Mouse (Mus musculus): ENCODE measurements around the gene Gpx4. TPM values are rescaled to one million over a fixed set of nuclear protein-coding genes. Genes with fewer than 3 reads are reported as not detected.

Gene Gpx4
- polyA plus RNA-seq, 1 experiment from 2014 or later: 553 TPM

DNA sequence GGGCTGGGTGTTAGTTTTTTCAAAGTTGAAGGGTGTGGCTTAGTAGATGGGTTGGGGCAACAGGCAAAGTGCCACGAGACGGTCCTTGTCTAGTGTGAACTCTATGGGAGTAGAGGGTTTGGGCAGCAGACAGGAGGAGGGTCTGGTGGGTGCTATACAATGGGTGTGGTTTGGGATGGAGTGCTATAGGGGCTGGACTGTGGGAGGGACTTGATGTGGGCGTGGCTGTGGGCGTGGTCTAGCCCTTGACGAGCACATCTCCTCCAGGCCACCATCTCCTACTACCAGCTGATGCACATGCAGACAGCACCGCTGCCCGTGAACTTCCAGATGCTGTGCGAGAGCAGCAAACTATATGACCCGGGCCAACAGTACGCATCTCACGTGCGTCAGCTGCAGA is 21.1 kb upstream of the Gpx4 start:
- no peaks in the 10 kb centered on the region for H3K27me3 ChIP-seq (ENCODE audit: control insufficient read depth, insufficient read depth, low read depth, low read length)
- no peak overlapping the region for H3K4me2 ChIP-seq (ENCODE audit: low read depth, low read length)
- H3K4me3 ChIP-seq (ENCODE audit: low read depth, low read length): no peak overlapping the region
- 57% methylated on average over 12 of the region's 12 CpGs for WGBS (ENCODE audit: insufficient replicate concordance)
- H3K27ac ChIP-seq (ENCODE audit: low read length): no peak overlapping the region
- 0 out of 2 replicates have a peak, but pooled peaks have one; percentile 15 for ATAC-seq (ENCODE audit: low read depth)
- peaks cover 31% of the 10 kb centered on the region for H3K4me1 ChIP-seq (ENCODE audit: control insufficient read depth, low read depth, low read length)
- no peaks in the 10 kb centered on the region for H3K9me3 ChIP-seq (replicated peaks; ENCODE audit: control insufficient read depth, low read length)
- peaks cover 11% of the 10 kb centered on the region; the same call in 1 of the 2 replicates for H3K36me3 ChIP-seq (ENCODE audit: control insufficient read depth, insufficient read depth)
- no peak overlapping the region for H3K9ac ChIP-seq (ENCODE audit: low read depth, low read length)

DNA sequence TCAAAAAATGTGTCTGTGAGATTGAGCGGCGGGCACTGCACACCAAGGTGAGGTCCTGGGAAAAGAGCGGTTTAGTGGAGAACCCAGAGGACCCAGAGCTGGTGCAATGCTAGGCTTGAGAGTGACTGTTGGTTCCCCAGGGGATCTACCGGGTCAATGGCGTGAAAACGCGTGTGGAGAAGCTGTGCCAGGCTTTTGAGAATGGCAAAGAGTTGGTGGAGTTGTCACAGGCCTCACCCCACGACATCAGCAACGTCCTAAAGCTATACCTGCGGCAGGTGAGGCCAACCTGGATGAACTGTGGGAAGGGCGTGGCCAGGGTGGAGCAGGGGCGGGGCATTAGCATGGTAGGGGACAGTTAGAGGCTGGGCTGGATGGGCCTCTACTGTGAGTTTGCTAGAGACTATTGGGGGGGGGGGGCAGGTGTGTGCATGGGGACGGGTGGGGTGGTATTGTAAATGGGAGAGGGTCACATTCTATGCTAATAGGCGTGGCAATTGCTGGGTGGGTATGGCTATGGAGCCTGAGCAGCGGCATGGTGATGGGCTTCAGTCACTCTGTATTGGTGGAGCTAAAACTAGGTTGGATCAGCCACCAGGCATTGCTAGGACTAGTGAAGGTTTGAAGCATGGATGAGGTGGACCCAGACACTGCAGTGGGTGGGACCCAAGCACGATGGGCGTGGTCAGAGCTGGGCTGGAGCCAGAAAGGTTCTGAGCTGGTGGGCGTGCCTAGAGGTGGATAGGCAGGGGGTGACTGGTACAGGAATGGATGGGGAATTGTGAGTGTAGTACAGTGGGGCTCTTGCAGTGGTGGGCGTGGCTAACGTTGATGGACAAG is 19.1 kb upstream of the Gpx4 start:
- H3K27me3 ChIP-seq (ENCODE audit: control insufficient read depth, insufficient read depth, low read depth, low read length): no peaks in the 10 kb centered on the region
- H3K4me1 ChIP-seq (ENCODE audit: control insufficient read depth, low read depth, low read length): peaks cover 36% of the 10 kb centered on the region
- no peak overlapping the region for H3K4me2 ChIP-seq (ENCODE audit: low read depth, low read length)
- 60% methylated on average over 20 of the region's 20 CpGs for WGBS (ENCODE audit: insufficient replicate concordance)
- no peak overlapping the region for H3K27ac ChIP-seq (ENCODE audit: low read length)
- H3K9me3 ChIP-seq (replicated peaks; ENCODE audit: control insufficient read depth, low read length): no peaks in the 10 kb centered on the region
- peaks cover 8% of the 10 kb centered on the region; the same call in 1 of the 2 replicates for H3K36me3 ChIP-seq (ENCODE audit: control insufficient read depth, insufficient read depth)
- no peak overlapping the region for H3K9ac ChIP-seq (ENCODE audit: low read depth, low read length)
- peak; percentile 22; the same call in 1 of the 2 replicates for ATAC-seq (ENCODE audit: low read depth)
- H3K4me3 ChIP-seq (ENCODE audit: low read depth, low read length): no peak overlapping the region

DNA sequence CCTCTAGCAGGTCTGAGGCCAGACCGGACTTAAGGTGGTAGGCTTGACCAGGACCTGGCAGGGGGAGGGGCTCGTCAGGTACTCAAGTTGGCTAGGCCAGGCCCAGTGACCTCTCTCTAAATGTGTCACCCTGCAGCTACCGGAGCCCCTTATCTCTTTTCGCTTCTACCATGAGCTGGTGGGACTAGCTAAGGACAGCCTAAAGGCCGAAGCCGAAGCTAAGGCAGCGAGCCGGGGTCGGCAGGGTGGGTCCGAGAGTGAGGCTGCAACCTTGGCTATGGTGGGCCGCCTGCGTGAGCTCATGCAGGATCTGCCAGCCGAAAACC is 18.5 kb upstream of the Gpx4 start:
- peaks cover 8% of the 10 kb centered on the region; the same call in 1 of the 2 replicates for H3K36me3 ChIP-seq (ENCODE audit: control insufficient read depth, insufficient read depth)
- no peak overlapping the region for H3K9ac ChIP-seq (ENCODE audit: low read depth, low read length)
- H3K27ac ChIP-seq (ENCODE audit: low read length): no peak overlapping the region
- no peak overlapping the region for H3K4me2 ChIP-seq (ENCODE audit: low read depth, low read length)
- peaks cover 42% of the 10 kb centered on the region for H3K4me1 ChIP-seq (ENCODE audit: control insufficient read depth, low read depth, low read length)
- 81% methylated on average over 13 of the region's 13 CpGs for WGBS (ENCODE audit: insufficient replicate concordance)
- no peak overlapping the region for H3K4me3 ChIP-seq (ENCODE audit: low read depth, low read length)
- no peak for ATAC-seq (ENCODE audit: low read depth)
- H3K9me3 ChIP-seq (replicated peaks; ENCODE audit: control insufficient read depth, low read length): no peaks in the 10 kb centered on the region
- no peaks in the 10 kb centered on the region for H3K27me3 ChIP-seq (ENCODE audit: control insufficient read depth, insufficient read depth, low read depth, low read length)

DNA sequence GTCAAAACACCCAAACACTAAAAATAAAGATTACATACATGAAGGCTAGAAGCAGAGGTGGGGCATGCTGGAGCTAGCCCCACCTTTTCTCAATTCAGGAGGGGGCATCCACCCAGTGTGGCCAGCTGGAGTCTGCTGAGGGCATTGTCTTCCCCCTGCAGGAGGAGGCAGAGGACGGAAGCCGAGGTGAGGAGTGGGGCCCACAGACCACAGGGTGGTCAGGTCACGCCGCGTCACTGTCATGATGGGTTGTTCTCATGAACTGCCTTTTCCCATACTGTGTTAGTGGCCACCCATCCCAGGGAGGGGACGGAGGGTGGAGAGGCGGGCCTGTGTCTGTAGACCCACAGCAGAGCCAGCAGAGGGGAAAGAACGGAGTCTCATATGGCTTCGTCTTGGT is 16.8 kb upstream of the Gpx4 start:
- no peak for ATAC-seq (ENCODE audit: low read depth)
- 71% methylated on average over 9 of the region's 9 CpGs for WGBS (ENCODE audit: insufficient replicate concordance)
- Histone ChIP-seq H3K9me3 (replicated peaks; ENCODE audit: control insufficient read depth, low read length) (no peaks in the 10 kb centered on the region), H3K9ac (ENCODE audit: low read depth, low read length) (no peak overlapping the region), H3K27me3 (ENCODE audit: control insufficient read depth, insufficient read depth, low read depth, low read length) (no peaks in the 10 kb centered on the region), H3K36me3 (ENCODE audit: control insufficient read depth, insufficient read depth) (peaks cover 8% of the 10 kb centered on the region), H3K4me2 (ENCODE audit: low read depth, low read length) (no peak overlapping the region), H3K4me3 (ENCODE audit: low read depth, low read length) (no peak overlapping the region), H3K27ac (ENCODE audit: low read length) (no peak overlapping the region), H3K4me1 (ENCODE audit: control insufficient read depth, low read depth, low read length) (peaks cover 35% of the 10 kb centered on the region)

GRCm38 (mm10) chr10:80030736-80031135 is 16.2 kb upstream of the Gpx4 start:
- H3K9me3 ChIP-seq (replicated peaks; ENCODE audit: control insufficient read depth, low read length): no peaks in the 10 kb centered on the region
- H3K27ac ChIP-seq (ENCODE audit: low read length): no peak overlapping the region
- no peak overlapping the region for H3K4me3 ChIP-seq (ENCODE audit: low read depth, low read length)
- no peaks in the 10 kb centered on the region for H3K27me3 ChIP-seq (ENCODE audit: control insufficient read depth, insufficient read depth, low read depth, low read length)
- H3K36me3 ChIP-seq (ENCODE audit: control insufficient read depth, insufficient read depth): peaks cover 14% of the 10 kb centered on the region
- peaks cover 33% of the 10 kb centered on the region for H3K4me1 ChIP-seq (ENCODE audit: control insufficient read depth, low read depth, low read length)
- H3K4me2 ChIP-seq (ENCODE audit: low read depth, low read length): no peak overlapping the region
- no peak for ATAC-seq (ENCODE audit: low read depth)
- no peak overlapping the region for H3K9ac ChIP-seq (ENCODE audit: low read depth, low read length)
- WGBS (ENCODE audit: insufficient replicate concordance): 77% methylated on average over 17 of the region's 17 CpGs

DNA sequence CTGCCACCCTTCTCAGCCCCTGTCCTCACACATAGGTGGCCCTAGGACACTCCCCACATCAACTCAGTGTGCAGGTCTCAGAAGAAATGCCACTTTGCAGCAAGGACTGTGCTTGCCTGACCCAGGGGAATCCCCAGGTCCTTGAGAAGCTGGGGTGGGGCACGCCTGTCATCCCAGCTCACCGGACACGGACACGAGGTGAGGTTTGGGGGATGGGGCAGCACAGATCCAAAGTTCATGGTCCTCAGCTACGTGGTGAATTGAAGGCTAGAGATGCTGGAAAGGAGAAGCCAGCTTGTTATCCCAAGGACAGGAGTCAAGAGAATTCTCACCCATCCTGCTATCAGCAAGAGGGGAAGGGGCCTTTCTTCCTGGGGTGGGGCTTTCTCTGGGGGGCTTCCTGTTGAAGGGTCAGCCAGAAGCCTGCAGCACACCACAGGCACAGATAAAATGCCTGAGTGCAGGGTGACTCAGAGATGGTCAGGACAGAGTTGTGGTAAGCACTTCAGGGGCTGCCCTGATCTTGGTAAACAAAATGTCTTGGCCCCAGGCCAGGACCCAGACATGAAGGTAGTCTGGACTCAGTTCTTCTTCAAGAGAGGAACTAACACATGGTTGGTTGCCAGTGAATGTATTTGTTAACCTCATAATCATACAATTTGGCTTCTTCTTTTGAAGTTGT is 14.0 kb upstream of the Gpx4 start:
- Histone ChIP-seq H3K9me3 (replicated peaks; ENCODE audit: control insufficient read depth, low read length) (no peaks in the 10 kb centered on the region), H3K36me3 (ENCODE audit: control insufficient read depth, insufficient read depth) (peaks cover 22% of the 10 kb centered on the region), H3K4me1 (ENCODE audit: control insufficient read depth, low read depth, low read length) (peaks cover 26% of the 10 kb centered on the region), H3K4me2 (ENCODE audit: low read depth, low read length) (no peak overlapping the region), H3K4me3 (ENCODE audit: low read depth, low read length) (no peak overlapping the region), H3K9ac (ENCODE audit: low read depth, low read length) (no peak overlapping the region), H3K27ac (ENCODE audit: low read length) (peak overlapping the region; percentile 65), H3K27me3 (ENCODE audit: control insufficient read depth, insufficient read depth, low read depth, low read length) (no peaks in the 10 kb centered on the region)
- 13% methylated on average over 5 of the region's 5 CpGs for WGBS (ENCODE audit: insufficient replicate concordance)
- peak; percentile 56 for ATAC-seq (ENCODE audit: low read depth)

- H3K9ac ChIP-seq (ENCODE audit: low read depth, low read length): no peak overlapping the region
- no peaks in the 10 kb centered on the region for H3K9me3 ChIP-seq (replicated peaks; ENCODE audit: control insufficient read depth, low read length)
- 16% methylated on average over 9 of the region's 9 CpGs for WGBS (ENCODE audit: insufficient replicate concordance)
- H3K4me1 ChIP-seq (ENCODE audit: control insufficient read depth, low read depth, low read length): peaks cover 28% of the 10 kb centered on the region
- peak; percentile 25; the same call in 1 of the 2 replicates for ATAC-seq (ENCODE audit: low read depth)
- H3K36me3 ChIP-seq (ENCODE audit: control insufficient read depth, insufficient read depth): peaks cover 26% of the 10 kb centered on the region
- no peaks in the 10 kb centered on the region for H3K27me3 ChIP-seq (ENCODE audit: control insufficient read depth, insufficient read depth, low read depth, low read length)
- H3K4me2 ChIP-seq (ENCODE audit: low read depth, low read length): no peak overlapping the region
- H3K27ac ChIP-seq (ENCODE audit: low read length): peak overlapping the region; percentile 65
- no peak overlapping the region for H3K4me3 ChIP-seq (ENCODE audit: low read depth, low read length)
Observed at GRCm38 (mm10) chr10:80033511-80034391, 13.2 kb upstream of the Gpx4 start.

- no peak for ATAC-seq (ENCODE audit: low read depth)
- Histone ChIP-seq H3K36me3 (ENCODE audit: control insufficient read depth, insufficient read depth) (peaks cover 26% of the 10 kb centered on the region), H3K4me3 (ENCODE audit: low read depth, low read length) (no peak overlapping the region), H3K4me1 (ENCODE audit: control insufficient read depth, low read depth, low read length) (peaks cover 37% of the 10 kb centered on the region), H3K27ac (ENCODE audit: low read length) (no peak overlapping the region), H3K9me3 (replicated peaks; ENCODE audit: control insufficient read depth, low read length) (no peaks in the 10 kb centered on the region), H3K27me3 (ENCODE audit: control insufficient read depth, insufficient read depth, low read depth, low read length) (no peaks in the 10 kb centered on the region), H3K9ac (ENCODE audit: low read depth, low read length) (no peak overlapping the region), H3K4me2 (ENCODE audit: low read depth, low read length) (no peak overlapping the region)
- 85% methylated on average over 8 of the region's 8 CpGs for WGBS (ENCODE audit: insufficient replicate concordance)
Observed at GRCm38 (mm10) chr10:80035148-80035547, 11.8 kb upstream of the Gpx4 start.

Measured in liver, embryonic 16.5 days (tissue).